Mouse (Mus musculus): Measurements from ENCODE around the gene Itgb3. TPM values are rescaled to one million over a fixed set of nuclear protein-coding genes. Genes with fewer than 3 reads are reported as not detected.

The Itgb3 gene
- polyA plus RNA-seq, 1 experiment from 2014 or later, result 5.1 TPM

- H3K9ac ChIP-seq, result no peak overlapping the region
- H3K4me1 ChIP-seq, result peaks cover 30% of the 10 kb centered on the region
- no peaks in the 10 kb centered on the region for H3K9me3 ChIP-seq
- no peak overlapping the region for H3K27ac ChIP-seq (replicated peaks)
- ATAC-seq (ENCODE audit: extremely low read depth, insufficient number of reproducible peaks, low FRiP score, low TSS enrichment), result no peak
- H3K27me3 ChIP-seq (replicated peaks), result no peaks in the 10 kb centered on the region
- H3K4me2 ChIP-seq, result no peak overlapping the region
- peaks cover 13% of the 10 kb centered on the region for H3K36me3 ChIP-seq
- WGBS, result 63% methylated on average over 6 of the region's 6 CpGs
- no peak overlapping the region for H3K4me3 ChIP-seq
These were observed 55.6 kb downstream of the Itgb3 start for GRCm38 (mm10) chr11:104663241-104663877.

- WGBS, result 56% methylated on average over 3 of the region's 3 CpGs
- Histone ChIP-seq H3K9ac (no peak overlapping the region), H3K27ac (replicated peaks) (no peak overlapping the region), H3K4me3 (no peak overlapping the region), H3K4me2 (no peak overlapping the region), H3K9me3 (no peaks in the 10 kb centered on the region), H3K27me3 (replicated peaks) (no peaks in the 10 kb centered on the region), H3K4me1 (peaks cover 30% of the 10 kb centered on the region), H3K36me3 (peaks cover 13% of the 10 kb centered on the region)
- no peak for ATAC-seq (ENCODE audit: extremely low read depth, insufficient number of reproducible peaks, low FRiP score, low TSS enrichment)
These were observed 56.1 kb downstream of the Itgb3 start for GRCm38 (mm10) chr11:104663878-104664261.

GRCm38 (mm10) chr11:104664441-104664840, 56.6 kb downstream of the Itgb3 start:
- Histone ChIP-seq H3K9me3 (no peaks in the 10 kb centered on the region), H3K4me2 (no peak overlapping the region), H3K27me3 (replicated peaks) (no peaks in the 10 kb centered on the region), H3K9ac (no peak overlapping the region), H3K36me3 (peaks cover 13% of the 10 kb centered on the region), H3K4me1 (peaks cover 30% of the 10 kb centered on the region), H3K4me3 (no peak overlapping the region), H3K27ac (replicated peaks) (0 out of 2 replicates have a peak overlapping the region, but pooled peaks have one; percentile 8)
- ATAC-seq (ENCODE audit: extremely low read depth, insufficient number of reproducible peaks, low FRiP score, low TSS enrichment), result no peak

- 44% methylated on average over 5 of the region's 5 CpGs for WGBS
These were observed 59.6 kb downstream of the Itgb3 start for GRCm38 (mm10) chr11:104667399-104667798.

GRCm38 (mm10) chr11:104673412-104673811, 65.6 kb downstream of the Itgb3 start:
- no peak for ATAC-seq (ENCODE audit: extremely low read depth, insufficient number of reproducible peaks, low FRiP score, low TSS enrichment)
- H3K27ac ChIP-seq (replicated peaks), result no peak overlapping the region
- no peaks in the 10 kb centered on the region for H3K27me3 ChIP-seq (replicated peaks)
- H3K36me3 ChIP-seq, result no peaks in the 10 kb centered on the region
- H3K4me2 ChIP-seq, result no peak overlapping the region
- 64% methylated on average over 4 of the region's 4 CpGs for WGBS
- H3K4me3 ChIP-seq, result no peak overlapping the region
- no peaks in the 10 kb centered on the region for H3K9me3 ChIP-seq
- no peaks in the 10 kb centered on the region for H3K4me1 ChIP-seq
- H3K9ac ChIP-seq, result no peak overlapping the region

More at GRCm38 (mm10) chr11:104667399-104667798, 59.6 kb downstream of the Itgb3 start:
- Histone ChIP-seq H3K27ac (replicated peaks) (no peak overlapping the region), H3K4me3 (no peak overlapping the region), H3K9ac (no peak overlapping the region), H3K4me2 (no peak overlapping the region), H3K9me3 (no peaks in the 10 kb centered on the region), H3K27me3 (replicated peaks) (no peaks in the 10 kb centered on the region), H3K36me3 (no peaks in the 10 kb centered on the region), H3K4me1 (peaks cover 26% of the 10 kb centered on the region)
- no peak for ATAC-seq (ENCODE audit: extremely low read depth, insufficient number of reproducible peaks, low FRiP score, low TSS enrichment)

- no peaks in the 10 kb centered on the region for H3K4me1 ChIP-seq
- H3K9ac ChIP-seq, result no peak overlapping the region
- H3K4me3 ChIP-seq, result no peak overlapping the region
- no peaks in the 10 kb centered on the region for H3K36me3 ChIP-seq
- H3K4me2 ChIP-seq, result no peak overlapping the region
- WGBS, result 86% methylated on average over 11 of the region's 11 CpGs
- H3K27ac ChIP-seq (replicated peaks), result no peak overlapping the region
- H3K9me3 ChIP-seq, result no peaks in the 10 kb centered on the region
- ATAC-seq (ENCODE audit: extremely low read depth, insufficient number of reproducible peaks, low FRiP score, low TSS enrichment), result no peak
- no peaks in the 10 kb centered on the region for H3K27me3 ChIP-seq (replicated peaks)
These were observed 67.0 kb downstream of the Itgb3 start for GRCm38 (mm10) chr11:104674768-104675167.

GRCm38 (mm10) chr11:104685548-104685947, 77.7 kb downstream of the Itgb3 start, which contains the start of gene Gm11639:
Gm11639 (plus strand) TSS chr11:104685707.
- peak within 1 kb of the TSS; percentile 23 for H3K4me3 ChIP-seq
- no peaks in the 10 kb centered on the region for H3K4me1 ChIP-seq
- peaks cover 10% of the 10 kb centered on the region; the same call in 1 of the 2 replicates for H3K27me3 ChIP-seq (replicated peaks)
- no peak within 1 kb of the TSS for H3K9ac ChIP-seq
- H3K36me3 ChIP-seq, result no peaks in the 10 kb centered on the region
- peak within 1 kb of the TSS; percentile 62 for H3K4me2 ChIP-seq
- WGBS, result 26% methylated on average over 23 of the region's 23 CpGs
- ATAC-seq (ENCODE audit: extremely low read depth, insufficient number of reproducible peaks, low FRiP score, low TSS enrichment), result peak; percentile 31; the same call in 1 of the 2 replicates
- H3K9me3 ChIP-seq, result no peaks in the 10 kb centered on the region
- no peak within 1 kb of the TSS for H3K27ac ChIP-seq (replicated peaks)

- Histone ChIP-seq H3K27me3 (replicated peaks) (no peaks in the 10 kb centered on the region), H3K4me3 (no peak overlapping the region), H3K27ac (replicated peaks) (no peak overlapping the region), H3K9ac (no peak overlapping the region), H3K9me3 (no peaks in the 10 kb centered on the region), H3K4me2 (no peak overlapping the region), H3K4me1 (no peaks in the 10 kb centered on the region), H3K36me3 (no peaks in the 10 kb centered on the region)
- WGBS, result 83% methylated on average over 6 of the region's 6 CpGs
- no peak for ATAC-seq (ENCODE audit: extremely low read depth, insufficient number of reproducible peaks, low FRiP score, low TSS enrichment)
These were observed 85.4 kb downstream of the Itgb3 start for GRCm38 (mm10) chr11:104693235-104693634.

- H3K9ac ChIP-seq, result no peak overlapping the region
- H3K4me3 ChIP-seq, result no peak overlapping the region
- H3K36me3 ChIP-seq, result no peaks in the 10 kb centered on the region
- H3K27me3 ChIP-seq (replicated peaks), result no peaks in the 10 kb centered on the region
- WGBS, result 64% methylated on average over 15 of the region's 15 CpGs
- no peaks in the 10 kb centered on the region for H3K9me3 ChIP-seq
- H3K4me2 ChIP-seq, result no peak overlapping the region
- ATAC-seq (ENCODE audit: extremely low read depth, insufficient number of reproducible peaks, low FRiP score, low TSS enrichment), result no peak
- H3K27ac ChIP-seq (replicated peaks), result no peak overlapping the region
- H3K4me1 ChIP-seq, result no peaks in the 10 kb centered on the region
These were observed 96.3 kb downstream of the Itgb3 start for GRCm38 (mm10) chr11:104704097-104704496.

GRCm38 (mm10) chr11:104707084-104707483, 99.3 kb downstream of the Itgb3 start:
- no peaks in the 10 kb centered on the region for H3K36me3 ChIP-seq
- H3K27me3 ChIP-seq (replicated peaks), result no peaks in the 10 kb centered on the region
- no peak overlapping the region for H3K9ac ChIP-seq
- H3K9me3 ChIP-seq, result no peaks in the 10 kb centered on the region
- H3K4me1 ChIP-seq, result no peaks in the 10 kb centered on the region
- 55% methylated on average over 2 of the region's 2 CpGs for WGBS
- H3K4me3 ChIP-seq, result no peak overlapping the region
- H3K4me2 ChIP-seq, result no peak overlapping the region
- no peak for ATAC-seq (ENCODE audit: extremely low read depth, insufficient number of reproducible peaks, low FRiP score, low TSS enrichment)
- H3K27ac ChIP-seq (replicated peaks), result no peak overlapping the region

All from heart, embryonic 13.5 days (tissue).